Mouse (Mus musculus) spleen, adult 2 months (tissue): ENCODE results near the gene Adamts10. TPM values are rescaled to one million over a fixed set of nuclear protein-coding genes. Genes with fewer than 3 reads are reported as not detected.

ENCODE experiments used
- DNase-seq, 2 experiments: peaks; one replicate each; pipeline versions ENCODE4 v3.0.0 to v3.0.0-alpha.2; 2012 to 2021; ENCODE audit warnings: low spot score in 2 of 2, low read depth in 1 of 2
- H3K27ac ChIP-seq: fragments of 200-500 bp; 2 replicates; pipeline ENCODE4 v1.5.1; 2012; ENCODE audit warnings: low read length, inconsistent platforms; ENCODE audit not compliant: insufficient read depth
- H3K27me3 ChIP-seq: fragments of 200-500 bp; 2 replicates; pipeline ENCODE4 v1.6.1; 2012; ENCODE audit warnings: mild to moderate bottlenecking, moderate library complexity, low read length, inconsistent platforms; ENCODE audit not compliant: control insufficient read depth, insufficient read depth
- H3K36me3 ChIP-seq: fragments of 200-500 bp; 2 replicates; pipeline ENCODE4 v1.6.1; 2012; ENCODE audit warnings: mild to moderate bottlenecking, low read length, inconsistent platforms; ENCODE audit not compliant: control insufficient read depth, insufficient read depth
- H3K4me1 ChIP-seq: fragments of 200-500 bp; 2 replicates; pipeline ENCODE4 v1.6.1; 2011; ENCODE audit warnings: inconsistent platforms; ENCODE audit not compliant: control insufficient read depth, insufficient read depth, insufficient read length
- H3K4me3 ChIP-seq: fragments of 200-500 bp; 2 replicates; pipeline ENCODE4 v1.5.1; 2011; ENCODE audit warnings: mild to moderate bottlenecking, inconsistent platforms; ENCODE audit not compliant: insufficient read depth, insufficient read length; ENCODE audit errors: extremely low read depth
- CTCF ChIP-seq: fragments of 200-500 bp; IDR thresholded peaks from 2 replicates; pipeline ENCODE4 v1.5.1; 2011; ENCODE audit warnings: mild to moderate bottlenecking, inconsistent platforms; ENCODE audit not compliant: insufficient read depth, insufficient read length, insufficient replicate concordance; ENCODE audit errors: extremely low read depth
- POLR2A ChIP-seq: fragments of 200-500 bp; IDR thresholded peaks from 2 replicates; pipeline ENCODE4 v1.6.1; 2011; ENCODE audit warnings: low read depth, low read length, inconsistent platforms
- WGBS: fragments of 180-500 bp; shearing (Covaris S2); methylation state at CpG from one replicate; pipeline ENCODE4 v1.1.7; 2018; 5-methylcytosine and 5-hydroxymethylcytosine counted together
- polyA plus RNA-seq: library from polyadenylated mRNA; depleted of rRNA; stranded (reverse); fragments of >200 nt; gene quantifications from 2 replicates; pipeline ENCODE4 v1.2.3, GENCODE M21; 2012

Gene Adamts10
- polyA plus RNA-seq, 1 experiment, result 97.2 TPM

- H3K4me3 ChIP-seq, result peak overlapping the region; percentile 95
- no peaks in the 10 kb centered on the region for H3K27me3 ChIP-seq
- no peak for TF ChIP-seq POLR2A
- TF ChIP-seq CTCF, result no peak
- peaks cover 7% of the 10 kb centered on the region for H3K36me3 ChIP-seq
- H3K27ac ChIP-seq, result no peak overlapping the region
- H3K4me1 ChIP-seq, result peaks cover 6% of the 10 kb centered on the region; the same call in 1 of the 2 replicates
- DNase-seq, result no peak
- 34% methylated on average over 2 of the region's 2 CpGs for WGBS
Measured at GRCm38 (mm10) chr17:33524806-33525373, 886 bp downstream of the Adamts10 start.

DNA sequence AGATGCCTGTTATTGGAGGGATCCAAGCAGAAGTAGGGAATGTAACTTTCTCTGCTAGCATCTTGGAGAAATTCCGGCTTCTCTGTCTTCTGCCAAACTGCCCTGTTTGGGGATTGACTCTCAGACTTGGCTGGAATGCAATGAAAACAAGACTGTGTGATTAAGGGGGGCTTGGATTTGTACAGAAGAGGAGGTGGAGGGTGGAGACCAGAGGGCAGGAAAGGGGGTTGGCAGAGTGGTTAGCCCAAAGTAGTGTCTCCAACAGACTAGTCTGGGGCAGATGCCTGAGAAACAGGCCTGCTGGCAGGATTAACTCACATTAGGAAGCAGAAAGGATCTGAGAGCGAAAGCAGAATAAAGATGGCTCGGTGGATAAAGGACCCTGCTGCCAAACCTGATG is 2.5 kb downstream of the Adamts10 start:
- peaks cover 6% of the 10 kb centered on the region; the same call in 1 of the 2 replicates for H3K4me1 ChIP-seq
- DNase-seq, result no peak
- TF ChIP-seq CTCF (no peak), POLR2A (no peak)
- no peaks in the 10 kb centered on the region for H3K27me3 ChIP-seq
- H3K36me3 ChIP-seq, result peaks cover 9% of the 10 kb centered on the region
- WGBS, result 79% methylated on average over 3 of the region's 3 CpGs
- no peak overlapping the region; the same call in 1 of the 2 replicates for H3K27ac ChIP-seq
- no peak overlapping the region for H3K4me3 ChIP-seq

- DNase-seq, result peak; percentile 23 to 45
- WGBS, result 91% methylated on average over 3 of the region's 3 CpGs
- Histone ChIP-seq H3K4me1 (no peaks in the 10 kb centered on the region), H3K27me3 (no peaks in the 10 kb centered on the region), H3K27ac (no peak overlapping the region), H3K36me3 (peaks cover 12% of the 10 kb centered on the region), H3K4me3 (no peak overlapping the region)
- TF ChIP-seq CTCF, result peak; percentile 27; the same call in 1 of the 2 replicates
- no peak for TF ChIP-seq POLR2A
Measured at GRCm38 (mm10) chr17:33539106-33539675, 15.2 kb downstream of the Adamts10 start.

- WGBS, result 93% methylated on average over 4 of the region's 4 CpGs
- no peaks in the 10 kb centered on the region for H3K4me1 ChIP-seq
- no peak overlapping the region for H3K27ac ChIP-seq
- peaks cover 14% of the 10 kb centered on the region for H3K36me3 ChIP-seq
- DNase-seq, result no peak
- no peaks in the 10 kb centered on the region for H3K27me3 ChIP-seq
- TF ChIP-seq POLR2A (no peak), CTCF (no peak)
- no peak overlapping the region for H3K4me3 ChIP-seq
Measured at GRCm38 (mm10) chr17:33539878-33540277, 15.9 kb downstream of the Adamts10 start.

- H3K4me1 ChIP-seq, result no peaks in the 10 kb centered on the region
- no peak for TF ChIP-seq CTCF
- TF ChIP-seq POLR2A, result no peak
- H3K27ac ChIP-seq, result no peak overlapping the region
- H3K36me3 ChIP-seq, result peaks cover 18% of the 10 kb centered on the region
- no peak overlapping the region for H3K4me3 ChIP-seq
- 91% methylated on average over 6 of the region's 6 CpGs for WGBS
- DNase-seq, result no peak
- no peaks in the 10 kb centered on the region for H3K27me3 ChIP-seq
Measured at GRCm38 (mm10) chr17:33549212-33549611, 25.2 kb downstream of the Adamts10 start.

DNA sequence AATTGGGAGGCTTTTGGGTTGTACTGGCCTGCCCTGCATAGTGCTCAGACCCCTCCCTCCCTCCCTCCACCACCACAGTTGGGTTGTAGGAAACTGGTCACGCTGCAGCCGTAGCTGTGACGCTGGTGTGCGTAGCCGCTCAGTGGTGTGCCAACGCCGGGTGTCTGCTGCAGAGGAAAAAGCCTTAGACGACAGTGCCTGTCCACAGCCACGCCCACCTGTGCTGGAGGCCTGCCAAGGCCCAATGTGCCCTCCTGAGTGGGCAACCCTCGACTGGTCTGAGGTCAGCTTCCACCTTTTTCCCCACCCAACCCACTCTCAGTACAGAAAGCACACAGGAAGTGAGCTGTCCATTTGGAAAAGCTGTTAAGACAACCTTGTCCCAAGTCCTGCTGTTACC is 26.4 kb downstream of the Adamts10 start:
- Histone ChIP-seq H3K4me3 (no peak overlapping the region), H3K27me3 (no peaks in the 10 kb centered on the region), H3K36me3 (peaks cover 13% of the 10 kb centered on the region), H3K4me1 (peaks cover under 1% of the 10 kb centered on the region; the same call in 1 of the 2 replicates), H3K27ac (no peak overlapping the region)
- TF ChIP-seq POLR2A, result no peak
- TF ChIP-seq CTCF, result no peak
- no peak for DNase-seq
- 54% methylated on average over 10 of the region's 10 CpGs for WGBS

- TF ChIP-seq CTCF (no peak), POLR2A (no peak)
- WGBS, result 64% methylated on average over 4 of the region's 4 CpGs
- H3K27me3 ChIP-seq, result no peaks in the 10 kb centered on the region
Measured at GRCm38 (mm10) chr17:33552113-33552512, 28.1 kb downstream of the Adamts10 start.

GRCm38 (mm10) chr17:33552964-33553363 is 29.0 kb downstream of the Adamts10 start:
- no peak overlapping the region for H3K27ac ChIP-seq
- TF ChIP-seq POLR2A, result no peak
- peak; percentile 43; the same call in 1 of the 2 replicates for TF ChIP-seq CTCF
- no peaks in the 10 kb centered on the region for H3K27me3 ChIP-seq
- peak; percentile 19 to 23 for DNase-seq
- WGBS, result 70% methylated on average over 4 of the region's 4 CpGs
- H3K36me3 ChIP-seq, result peaks cover 10% of the 10 kb centered on the region
- H3K4me1 ChIP-seq, result peaks cover 10% of the 10 kb centered on the region; the same call in 1 of the 2 replicates
- no peak overlapping the region for H3K4me3 ChIP-seq

More at GRCm38 (mm10) chr17:33552113-33552512, 28.1 kb downstream of the Adamts10 start:
- H3K27ac ChIP-seq, result no peak overlapping the region
- H3K4me1 ChIP-seq, result peaks cover 8% of the 10 kb centered on the region; the same call in 1 of the 2 replicates
- no peak for DNase-seq
- peaks cover 10% of the 10 kb centered on the region for H3K36me3 ChIP-seq
- no peak overlapping the region for H3K4me3 ChIP-seq
